Mouse (Mus musculus) heart, adult 2 months (tissue): ENCODE measurements around the gene Polr2f. TPM values are rescaled to one million over a fixed set of nuclear protein-coding genes. Genes with fewer than 3 reads are reported as not detected.
A peak's percentile ranks its signal among the peaks of the same experiment; 100 is the strongest.

Source experiments
- DNase-seq, 2 experiments: peaks; one replicate each; pipeline ENCODE4 v3.0.0; 2021
- H3K27ac ChIP-seq: fragments of 200-600 bp; 2 replicates; pipeline ENCODE4 v1.8.1; 2022
- H3K27me3 ChIP-seq: fragments of 200-500 bp; 2 replicates; pipeline ENCODE4 v1.6.1; 2012; ENCODE audit warnings: mild to moderate bottlenecking, low read length, inconsistent platforms, mixed read lengths; ENCODE audit not compliant: control insufficient read depth, insufficient read depth
- H3K36me3 ChIP-seq: fragments of 200-500 bp; 2 replicates; pipeline ENCODE4 v1.6.1; 2012; ENCODE audit warnings: low read length, inconsistent platforms; ENCODE audit not compliant: control insufficient read depth, insufficient read depth
- H3K4me1 ChIP-seq: fragments of 200-500 bp; 2 replicates; pipeline ENCODE4 v1.6.1; 2011; ENCODE audit warnings: low read length; ENCODE audit not compliant: control insufficient read depth, insufficient read depth
- H3K4me3 ChIP-seq: fragments of 200-600 bp; 2 replicates; pipeline ENCODE4 v1.8.1; 2022
- H3K79me2 ChIP-seq: fragments of 200-500 bp; replicated peaks from 2 replicates; pipeline ENCODE4 v1.6.1; 2012; ENCODE audit warnings: mild to moderate bottlenecking, inconsistent platforms, low read length, moderate library complexity, mixed read lengths; ENCODE audit not compliant: control insufficient read depth, insufficient read depth
- H3K9ac ChIP-seq: fragments of 200-500 bp; 2 replicates; pipeline ENCODE4 v1.6.1; 2012; ENCODE audit warnings: low read depth, mild to moderate bottlenecking, control low read depth, inconsistent platforms, low read length, mixed read lengths
- CTCF ChIP-seq: fragments of 200-600 bp; IDR thresholded peaks from 2 replicates; pipeline ENCODE4 v1.8.1; 2022; ENCODE audit warnings: antibody characterized with exemption, mild to moderate bottlenecking, moderate library complexity
- EP300 ChIP-seq: fragments of 200-500 bp; IDR thresholded peaks from 2 replicates; pipeline ENCODE4 v1.6.1; 2011; ENCODE audit warnings: low read depth, low read length, control low read depth; ENCODE audit not compliant: insufficient read depth
- POLR2A ChIP-seq: fragments of 200-500 bp; IDR thresholded peaks from 2 replicates; pipeline ENCODE4 v1.6.1; 2011; ENCODE audit warnings: mild to moderate bottlenecking, low read depth, low read length, control low read depth; ENCODE audit not compliant: insufficient read depth
- WGBS: fragments of 180-500 bp; shearing (Covaris S2); methylation state at CpG from one replicate; pipeline ENCODE4 v1.1.7; 2018; 5-methylcytosine and 5-hydroxymethylcytosine counted together
- intact Hi-C: fragments of 180-260 bp; cut with DNase I; formaldehyde crosslinking; loops from one replicate; pipeline ENCODE4 v1.15.1; 2025
- polyA plus RNA-seq: library from polyadenylated mRNA; depleted of rRNA; stranded (reverse); fragments of >200 nt; gene quantifications from 2 replicates; pipeline ENCODE4 v1.2.3, GENCODE M21; 2012
- total RNA-seq, 2 experiments: library from RNA; stranded (reverse); gene quantifications; 2 replicates each; pipeline ENCODE4 v1.2.3; 2021

The Polr2f gene
- total and polyA plus RNA-seq, 3 experiments = 50.9 to 145 (median 126) TPM

GRCm38 (mm10) chr15:79110031-79110430 is 30.8 kb upstream of the Polr2f start:
- WGBS = 13% methylated on average over 9 of the region's 9 CpGs
- H3K4me3 ChIP-seq = peak overlapping the region; percentile 94
- peaks cover 10% of the 10 kb centered on the region for H3K4me1 ChIP-seq
- intact Hi-C loops = loop anchor here (2.0 kb wide), 1 partner anchor 17 kb away; no protein-coding TSS in a partner anchor
- no peak for TF ChIP-seq EP300
- no peak for TF ChIP-seq CTCF
- TF ChIP-seq POLR2A = no peak
- DNase-seq = no peak
- peak overlapping the region; percentile 100 for H3K9ac ChIP-seq
- no peaks in the 10 kb centered on the region for H3K27me3 ChIP-seq
- no peaks in the 10 kb centered on the region for H3K36me3 ChIP-seq
- peaks cover 7% of the 10 kb centered on the region for H3K79me2 ChIP-seq
- H3K27ac ChIP-seq = peak overlapping the region; percentile 97

- intact Hi-C loops = loop anchor here (2.0 kb wide), 1 partner anchor 16 kb away; no protein-coding TSS in a partner anchor
- TF ChIP-seq POLR2A (no peak), CTCF (no peak), EP300 (no peak)
- peak overlapping the region; percentile 94 for H3K4me3 ChIP-seq
- DNase-seq = no peak
- peak overlapping the region; percentile 97 for H3K27ac ChIP-seq
- 69% methylated on average over 2 of the region's 2 CpGs for WGBS
- no peaks in the 10 kb centered on the region for H3K36me3 ChIP-seq
- no peaks in the 10 kb centered on the region for H3K27me3 ChIP-seq
- peaks cover 12% of the 10 kb centered on the region for H3K4me1 ChIP-seq
- H3K9ac ChIP-seq = peak overlapping the region; percentile 100
- H3K79me2 ChIP-seq = peaks cover 7% of the 10 kb centered on the region
Observed at GRCm38 (mm10) chr15:79110528-79110927, 30.3 kb upstream of the Polr2f start.

DNA sequence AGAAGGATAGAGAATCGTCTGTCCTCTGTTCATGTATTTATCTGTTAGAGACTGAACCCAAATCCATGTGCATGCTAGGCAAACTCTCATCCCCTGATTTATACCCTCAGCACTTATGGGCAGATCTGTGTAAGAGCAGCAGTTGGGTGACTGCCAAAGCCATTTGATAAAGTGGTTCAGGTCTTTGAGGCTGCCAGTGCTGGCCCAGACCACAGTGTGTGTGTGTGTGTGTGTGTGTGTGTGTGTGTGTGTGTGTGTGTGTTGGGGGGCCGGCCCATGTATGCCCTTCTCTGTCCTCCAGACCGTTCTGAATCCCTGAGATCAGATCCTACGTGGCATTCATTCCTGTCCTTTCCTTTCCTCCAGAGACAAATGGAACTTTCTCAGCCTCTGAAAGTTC is 29.0 kb upstream of the Polr2f start:
- Histone ChIP-seq H3K27ac (peak overlapping the region; percentile 67), H3K4me1 (peaks cover 12% of the 10 kb centered on the region), H3K36me3 (no peaks in the 10 kb centered on the region), H3K4me3 (no peak overlapping the region), H3K9ac (peak overlapping the region; percentile 40), H3K79me2 (peaks cover 7% of the 10 kb centered on the region), H3K27me3 (no peaks in the 10 kb centered on the region)
- TF ChIP-seq EP300 = 0 out of 2 replicates have a peak, but pooled peaks have one; percentile 37
- no peak for TF ChIP-seq CTCF
- peak; percentile 37; the same call in 1 of the 2 replicates for TF ChIP-seq POLR2A
- 54% methylated on average over 4 of the region's 4 CpGs for WGBS
- peak in 1 of 2 experiments; percentile 57 for DNase-seq
- intact Hi-C loops = loop anchor here (2.0 kb wide), 1 partner anchor 15 kb away; no protein-coding TSS in a partner anchor

DNA sequence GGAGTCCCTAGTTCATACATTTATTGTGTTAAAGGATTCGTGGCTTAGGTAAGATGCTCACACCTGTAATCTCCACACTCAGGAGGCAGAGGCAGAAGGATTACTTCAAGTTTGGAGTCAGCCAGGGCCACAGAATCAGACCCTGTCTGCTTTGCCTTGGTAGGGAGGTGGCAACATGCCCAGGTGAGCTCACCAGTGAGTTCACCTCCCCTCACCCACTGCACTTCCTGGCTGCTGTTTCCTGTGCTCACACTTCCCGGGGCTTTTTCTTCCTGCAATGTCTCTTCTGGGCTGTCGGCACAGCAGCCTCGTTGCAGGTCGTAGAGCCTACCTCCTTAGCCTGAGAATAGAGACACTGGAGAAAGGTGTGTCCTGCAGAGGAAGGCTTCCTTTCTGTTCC is 25.5 kb upstream of the Polr2f start:
- no peak overlapping the region for H3K27ac ChIP-seq
- peaks cover 2% of the 10 kb centered on the region for H3K79me2 ChIP-seq
- peaks cover 10% of the 10 kb centered on the region for H3K4me1 ChIP-seq
- intact Hi-C loops = no loop called here
- no peaks in the 10 kb centered on the region; the same call in 1 of the 2 replicates for H3K36me3 ChIP-seq
- no peak for TF ChIP-seq POLR2A
- TF ChIP-seq CTCF = no peak
- 0 out of 2 replicates have a peak, but pooled peaks have one; percentile 9 for TF ChIP-seq EP300
- H3K9ac ChIP-seq = no peak overlapping the region
- no peak for DNase-seq
- no peaks in the 10 kb centered on the region for H3K27me3 ChIP-seq
- no peak overlapping the region for H3K4me3 ChIP-seq
- WGBS = 12% methylated on average over 5 of the region's 5 CpGs

- H3K9ac ChIP-seq = no peak overlapping the region
- no peak overlapping the region for H3K4me3 ChIP-seq
- no peaks in the 10 kb centered on the region for H3K79me2 ChIP-seq
- H3K27ac ChIP-seq = no peak overlapping the region
- peaks cover 2% of the 10 kb centered on the region; the same call in 1 of the 2 replicates for H3K36me3 ChIP-seq
- peaks cover 13% of the 10 kb centered on the region for H3K4me1 ChIP-seq
- intact Hi-C loops = no loop called here
- 74% methylated on average over 9 of the region's 9 CpGs for WGBS
- H3K27me3 ChIP-seq = no peaks in the 10 kb centered on the region
- DNase-seq = no peak
- TF ChIP-seq CTCF (no peak), EP300 (no peak), POLR2A (no peak)
Observed at GRCm38 (mm10) chr15:79119491-79119890, 21.3 kb upstream of the Polr2f start.

- H3K4me3 ChIP-seq = no peak overlapping the region
- intact Hi-C loops = no loop called here
- 58% methylated on average over 4 of the region's 4 CpGs for WGBS
- H3K4me1 ChIP-seq = peaks cover 9% of the 10 kb centered on the region; the same call in 1 of the 2 replicates
- peaks cover 2% of the 10 kb centered on the region; the same call in 1 of the 2 replicates for H3K36me3 ChIP-seq
- peak overlapping the region; percentile 15; the same call in 1 of the 2 replicates for H3K27ac ChIP-seq
- no peak for DNase-seq
- H3K9ac ChIP-seq = no peak overlapping the region
- TF ChIP-seq POLR2A (no peak), CTCF (no peak)
- H3K27me3 ChIP-seq = no peaks in the 10 kb centered on the region
- H3K79me2 ChIP-seq = no peaks in the 10 kb centered on the region
Observed at GRCm38 (mm10) chr15:79122119-79122518, 18.7 kb upstream of the Polr2f start.
